Mouse (Mus musculus): ENCODE results near the gene Kcnmb4. TPM values are rescaled to one million over a fixed set of nuclear protein-coding genes. Genes with fewer than 3 reads are reported as not detected.

Kcnmb4 gene
- total and polyA plus RNA-seq, 3 experiments: 0.18 to 0.82 (median 0.41) TPM

DNA sequence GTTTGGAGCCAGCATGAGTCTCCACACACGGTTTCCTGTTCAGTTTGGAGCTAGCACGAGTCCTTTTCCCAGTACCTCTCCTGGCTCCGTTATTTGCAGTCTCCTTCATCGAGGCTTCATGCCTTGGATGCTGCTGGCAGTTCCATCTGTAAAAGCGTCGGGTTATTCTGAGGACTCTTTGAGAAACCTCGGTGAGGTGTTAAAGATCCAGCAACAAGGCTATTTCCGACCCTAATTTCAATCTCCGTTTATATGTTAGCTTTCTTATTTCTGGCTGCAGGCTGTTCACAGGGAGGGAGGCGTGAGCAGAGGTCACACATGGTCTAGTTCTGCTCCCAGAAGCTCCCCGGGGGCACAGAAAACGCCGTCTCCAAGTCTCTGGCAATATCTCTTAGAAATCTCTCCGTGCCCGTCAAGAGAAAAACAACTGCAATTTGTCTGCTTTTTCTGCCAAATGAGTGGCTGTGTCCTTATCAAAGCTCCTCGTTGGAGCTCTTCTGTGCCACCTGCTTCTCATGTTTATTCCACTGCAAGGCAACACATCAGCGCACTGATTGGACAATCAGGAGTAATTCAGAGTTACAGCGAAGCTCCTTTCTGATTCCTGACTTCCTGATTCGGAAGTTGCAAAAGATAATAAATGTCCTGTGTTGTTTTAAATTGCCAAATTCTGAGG is 65.9 kb downstream of the Kcnmb4 start:
- H3K27me3 ChIP-seq (ENCODE audit: control insufficient read depth, insufficient read depth, low read length): no peaks in the 10 kb centered on the region
- TF ChIP-seq POLR2A (IDR thresholded peaks at IDR 0.05; ENCODE audit: insufficient read depth, low read depth, low read length): no peak
- no peak for TF ChIP-seq CTCF (IDR thresholded peaks at IDR 0.05)
- WGBS: 28% methylated on average over 19 of the region's 19 CpGs
- H3K9ac ChIP-seq (ENCODE audit: low read depth, low read length): no peak overlapping the region
- no peak overlapping the region for H3K4me3 ChIP-seq
- no peak for DNase-seq
- intact Hi-C loops (cut with DNase I): no loop called here
- no peaks in the 10 kb centered on the region for H3K36me3 ChIP-seq (ENCODE audit: control insufficient read depth, insufficient read depth, low read length)
- H3K27ac ChIP-seq: no peak overlapping the region
- H3K4me1 ChIP-seq (ENCODE audit: control insufficient read depth, insufficient read depth, low read length): no peaks in the 10 kb centered on the region
- no peaks in the 10 kb centered on the region for H3K79me2 ChIP-seq (replicated peaks; ENCODE audit: control insufficient read depth, insufficient read depth, low read length)

DNA sequence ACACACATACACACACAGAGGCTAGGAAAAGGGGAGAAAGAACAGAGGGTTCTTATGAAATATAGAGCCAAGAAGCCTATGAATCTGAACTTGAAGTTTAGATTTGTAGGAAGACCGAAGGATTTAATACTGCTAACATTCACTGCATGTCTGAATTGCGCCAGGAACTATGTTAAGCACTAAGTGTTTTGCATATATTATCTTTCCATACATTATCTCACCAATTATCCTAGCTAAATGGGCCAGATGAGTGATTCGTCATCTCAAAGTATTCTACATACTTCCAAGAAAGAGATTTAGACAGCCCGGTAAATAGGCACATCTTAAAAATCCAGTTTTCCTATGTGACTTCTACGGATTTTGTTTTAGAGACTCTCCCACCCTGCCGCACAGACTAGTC is 68.7 kb downstream of the Kcnmb4 start:
- 96% methylated on average over 6 of the region's 6 CpGs for WGBS
- Histone ChIP-seq H3K36me3 (ENCODE audit: control insufficient read depth, insufficient read depth, low read length) (no peaks in the 10 kb centered on the region), H3K4me1 (ENCODE audit: control insufficient read depth, insufficient read depth, low read length) (no peaks in the 10 kb centered on the region), H3K79me2 (replicated peaks; ENCODE audit: control insufficient read depth, insufficient read depth, low read length) (no peaks in the 10 kb centered on the region), H3K9ac (ENCODE audit: low read depth, low read length) (no peak overlapping the region), H3K4me3 (no peak overlapping the region), H3K27ac (no peak overlapping the region), H3K27me3 (ENCODE audit: control insufficient read depth, insufficient read depth, low read length) (no peaks in the 10 kb centered on the region)
- intact Hi-C loops (cut with DNase I): no loop called here
- TF ChIP-seq EP300 (IDR thresholded peaks at IDR 0.05; ENCODE audit: insufficient read depth, low read depth, low read length): no peak
- no peak for TF ChIP-seq POLR2A (IDR thresholded peaks at IDR 0.05; ENCODE audit: insufficient read depth, low read depth, low read length)
- no peak for TF ChIP-seq CTCF (IDR thresholded peaks at IDR 0.05)
- no peak for DNase-seq

DNA sequence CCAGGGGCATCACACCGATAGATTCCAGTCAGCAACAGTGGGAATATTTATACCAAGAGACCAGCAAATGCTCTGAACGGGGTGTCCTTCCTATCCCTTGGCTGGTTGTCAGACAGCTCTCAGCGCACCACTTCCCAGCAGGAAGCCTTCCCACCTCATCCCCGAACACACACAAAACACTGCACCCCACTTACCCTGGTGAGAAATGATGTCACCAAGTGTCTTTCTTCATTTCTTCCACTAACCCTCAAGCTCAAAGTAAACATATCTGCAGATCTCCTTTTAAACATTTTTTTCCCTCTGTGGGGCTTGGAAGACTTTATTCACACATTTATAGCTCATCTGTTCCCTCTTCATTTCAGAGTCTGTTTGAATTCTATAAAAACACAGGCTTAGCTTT is 70.0 kb downstream of the Kcnmb4 start:
- no peak for DNase-seq
- no peaks in the 10 kb centered on the region for H3K79me2 ChIP-seq (replicated peaks; ENCODE audit: control insufficient read depth, insufficient read depth, low read length)
- TF ChIP-seq POLR2A (IDR thresholded peaks at IDR 0.05; ENCODE audit: insufficient read depth, low read depth, low read length) (no peak), CTCF (IDR thresholded peaks at IDR 0.05) (no peak), EP300 (IDR thresholded peaks at IDR 0.05; ENCODE audit: insufficient read depth, low read depth, low read length) (no peak)
- H3K27me3 ChIP-seq (ENCODE audit: control insufficient read depth, insufficient read depth, low read length): no peaks in the 10 kb centered on the region
- no peak overlapping the region for H3K9ac ChIP-seq (ENCODE audit: low read depth, low read length)
- no peaks in the 10 kb centered on the region for H3K36me3 ChIP-seq (ENCODE audit: control insufficient read depth, insufficient read depth, low read length)
- H3K4me1 ChIP-seq (ENCODE audit: control insufficient read depth, insufficient read depth, low read length): no peaks in the 10 kb centered on the region
- H3K4me3 ChIP-seq: no peak overlapping the region
- intact Hi-C loops (cut with DNase I): no loop called here
- 33% methylated on average over 4 of the region's 4 CpGs for WGBS
- H3K27ac ChIP-seq: no peak overlapping the region

DNA sequence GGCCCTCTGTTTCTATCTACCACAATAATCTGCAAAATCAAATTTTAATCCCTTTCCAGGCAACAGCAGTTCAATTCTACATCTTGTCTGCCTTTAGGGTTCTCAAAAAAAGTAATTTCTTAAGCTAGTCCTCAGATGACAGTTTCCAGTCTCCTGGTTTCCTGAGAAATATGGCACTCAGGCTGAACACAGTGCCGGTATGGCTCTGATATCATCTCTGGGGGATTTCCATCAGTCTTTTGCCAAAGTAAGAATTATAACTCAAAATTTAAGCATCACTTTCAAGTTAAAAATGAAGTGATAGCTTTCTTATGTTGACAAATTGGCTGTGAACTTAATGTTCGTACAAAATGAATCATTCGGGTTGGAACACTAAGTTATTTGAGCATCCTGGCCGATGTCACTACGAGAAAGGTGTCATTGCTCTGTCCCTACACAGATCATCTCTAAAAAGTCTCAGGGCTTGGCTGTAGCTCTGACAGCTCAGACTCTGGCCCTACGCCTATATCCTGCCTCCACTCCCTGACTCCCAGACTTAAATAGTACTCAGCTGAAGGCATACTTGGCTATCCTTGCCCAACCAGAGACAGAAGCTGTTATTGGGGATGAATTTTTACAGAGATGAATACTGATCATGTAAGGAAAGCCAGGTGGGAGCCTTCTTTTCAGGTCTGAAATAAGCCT is 70.8 kb downstream of the Kcnmb4 start:
- no peak for DNase-seq
- Histone ChIP-seq H3K27me3 (ENCODE audit: control insufficient read depth, insufficient read depth, low read length) (no peaks in the 10 kb centered on the region), H3K79me2 (replicated peaks; ENCODE audit: control insufficient read depth, insufficient read depth, low read length) (no peaks in the 10 kb centered on the region), H3K4me1 (ENCODE audit: control insufficient read depth, insufficient read depth, low read length) (no peaks in the 10 kb centered on the region), H3K27ac (no peak overlapping the region), H3K36me3 (ENCODE audit: control insufficient read depth, insufficient read depth, low read length) (no peaks in the 10 kb centered on the region), H3K4me3 (no peak overlapping the region), H3K9ac (ENCODE audit: low read depth, low read length) (no peak overlapping the region)
- intact Hi-C loops (cut with DNase I): no loop called here
- no peak for TF ChIP-seq POLR2A (IDR thresholded peaks at IDR 0.05; ENCODE audit: insufficient read depth, low read depth, low read length)
- TF ChIP-seq CTCF (IDR thresholded peaks at IDR 0.05): no peak
- no peak for TF ChIP-seq EP300 (IDR thresholded peaks at IDR 0.05; ENCODE audit: insufficient read depth, low read depth, low read length)
- 66% methylated on average over 6 of the region's 6 CpGs for WGBS

DNA sequence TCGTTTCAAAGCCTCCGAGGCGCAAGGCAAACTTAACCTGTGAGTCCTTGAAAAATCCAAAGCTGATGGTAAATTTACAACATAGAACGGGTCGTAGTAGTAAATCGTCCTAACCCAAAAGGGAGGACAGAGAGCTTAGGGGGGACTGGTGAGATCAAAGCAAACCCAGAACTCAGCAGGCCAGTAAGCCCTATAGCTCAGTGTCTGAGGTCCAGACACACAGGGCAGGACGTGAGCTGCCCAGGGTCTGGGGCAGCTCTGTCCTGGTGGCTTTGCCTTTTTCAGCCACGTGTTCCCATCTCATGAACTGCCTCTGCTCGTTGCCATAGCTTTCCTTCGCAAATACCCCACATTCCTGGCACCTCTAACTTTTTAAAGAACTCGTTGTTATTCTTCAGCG is 75.7 kb downstream of the Kcnmb4 start:
- intact Hi-C loops (cut with DNase I): no loop called here
- no peak overlapping the region for H3K27ac ChIP-seq
- no peaks in the 10 kb centered on the region; the same call in 1 of the 2 replicates for H3K4me1 ChIP-seq (ENCODE audit: control insufficient read depth, insufficient read depth, low read length)
- no peak for TF ChIP-seq POLR2A (IDR thresholded peaks at IDR 0.05; ENCODE audit: insufficient read depth, low read depth, low read length)
- TF ChIP-seq CTCF (IDR thresholded peaks at IDR 0.05): no peak
- TF ChIP-seq EP300 (IDR thresholded peaks at IDR 0.05; ENCODE audit: insufficient read depth, low read depth, low read length): no peak
- no peaks in the 10 kb centered on the region for H3K36me3 ChIP-seq (ENCODE audit: control insufficient read depth, insufficient read depth, low read length)
- H3K27me3 ChIP-seq (ENCODE audit: control insufficient read depth, insufficient read depth, low read length): no peaks in the 10 kb centered on the region
- H3K79me2 ChIP-seq (replicated peaks; ENCODE audit: control insufficient read depth, insufficient read depth, low read length): no peaks in the 10 kb centered on the region
- DNase-seq: no peak
- WGBS: 59% methylated on average over 12 of the region's 12 CpGs
- no peak overlapping the region for H3K4me3 ChIP-seq
- no peak overlapping the region for H3K9ac ChIP-seq (ENCODE audit: low read depth, low read length)

DNA sequence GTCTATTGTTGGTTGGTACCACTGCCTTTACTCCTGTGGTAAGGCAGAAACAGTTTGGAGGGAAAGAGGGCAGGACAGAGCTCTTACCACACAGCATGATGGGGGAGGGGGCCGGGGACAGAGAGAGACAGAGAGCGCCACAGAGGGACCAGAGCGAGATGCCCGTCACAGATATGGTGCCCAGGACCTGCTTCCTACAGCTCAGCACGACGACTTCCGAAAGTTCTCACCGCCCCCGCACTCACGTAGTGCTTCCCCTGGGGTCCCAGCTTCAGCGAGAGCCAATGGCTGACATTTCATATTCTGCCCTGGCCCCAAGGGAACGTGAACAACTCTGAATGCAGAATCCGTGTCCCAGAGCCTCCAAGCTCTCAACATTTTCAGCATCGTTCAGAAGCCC is 76.1 kb downstream of the Kcnmb4 start:
- intact Hi-C loops (cut with DNase I): no loop called here
- WGBS: 36% methylated on average over 14 of the region's 14 CpGs
- no peaks in the 10 kb centered on the region for H3K27me3 ChIP-seq (ENCODE audit: control insufficient read depth, insufficient read depth, low read length)
- no peaks in the 10 kb centered on the region for H3K79me2 ChIP-seq (replicated peaks; ENCODE audit: control insufficient read depth, insufficient read depth, low read length)
- DNase-seq: no peak
- no peak overlapping the region for H3K9ac ChIP-seq (ENCODE audit: low read depth, low read length)
- no peak overlapping the region for H3K4me3 ChIP-seq
- no peaks in the 10 kb centered on the region for H3K36me3 ChIP-seq (ENCODE audit: control insufficient read depth, insufficient read depth, low read length)
- H3K4me1 ChIP-seq (ENCODE audit: control insufficient read depth, insufficient read depth, low read length): no peaks in the 10 kb centered on the region; the same call in 1 of the 2 replicates
- TF ChIP-seq EP300 (IDR thresholded peaks at IDR 0.05; ENCODE audit: insufficient read depth, low read depth, low read length) (no peak), POLR2A (IDR thresholded peaks at IDR 0.05; ENCODE audit: insufficient read depth, low read depth, low read length) (no peak), CTCF (IDR thresholded peaks at IDR 0.05) (no peak)
- no peak overlapping the region for H3K27ac ChIP-seq
